Mouse (Mus musculus) C2C12 (cell line): ENCODE results near the gene 9330161L09Rik. TPM values are rescaled to one million over a fixed set of nuclear protein-coding genes. Genes with fewer than 3 reads are reported as not detected.

Experiments
- H3K27me3 ChIP-seq: one replicate; pipeline ENCODE4 v1.6.1; 2011; ENCODE audit not compliant: control insufficient read depth, insufficient read depth, insufficient read length
- H3K36me3 ChIP-seq: one replicate; pipeline ENCODE4 v1.6.1; 2011; ENCODE audit not compliant: control insufficient read depth, insufficient read depth
- H3K4me3 ChIP-seq: one replicate; pipeline ENCODE4 v1.5.1; 2011; ENCODE audit warnings: mild to moderate bottlenecking, control low read depth; ENCODE audit not compliant: poor library complexity, insufficient read depth, severe bottlenecking
- H3K79me2 ChIP-seq: one replicate; pipeline ENCODE4 v1.6.1; 2011; ENCODE audit not compliant: control insufficient read depth, insufficient read depth
- H3K79me3 ChIP-seq: one replicate; pipeline ENCODE4 v1.6.1; 2011; ENCODE audit warnings: low read depth, control low read depth
- H3ac ChIP-seq: one replicate; pipeline ENCODE3; 2011; ENCODE audit warnings: low read depth; ENCODE audit not compliant: control insufficient read depth, insufficient read length
- CEBPB ChIP-seq: IDR thresholded peaks from one replicate; pipeline ENCODE4 v1.6.1; 2011; ENCODE audit warnings: low read depth, mild to moderate bottlenecking, control low read depth, moderate library complexity
- CTCF ChIP-seq: IDR thresholded peaks from one replicate; pipeline ENCODE4 v1.5.1; 2011; ENCODE audit not compliant: control insufficient read depth, insufficient read depth, insufficient read length
- FOSL1 ChIP-seq: IDR thresholded peaks from one replicate; pipeline ENCODE4 v1.8.0; 2011; ENCODE audit warnings: mild to moderate bottlenecking, low read length; ENCODE audit not compliant: poor library complexity, insufficient read depth, severe bottlenecking
- MAX ChIP-seq: IDR thresholded peaks from one replicate; pipeline ENCODE4 v1.6.1; 2011; ENCODE audit warnings: mild to moderate bottlenecking, control low read depth
- MYOD1 ChIP-seq: IDR thresholded peaks from one replicate; pipeline ENCODE4 v1.6.1; 2011; ENCODE audit warnings: low read depth; ENCODE audit not compliant: control insufficient read depth, insufficient read length
- MYOG ChIP-seq: IDR thresholded peaks from one replicate; pipeline ENCODE4 v1.6.1; 2011; ENCODE audit not compliant: control insufficient read depth, insufficient read length; ENCODE audit errors: extremely low read depth
- USF1 ChIP-seq: IDR thresholded peaks from one replicate; pipeline ENCODE4 v1.6.1; 2011; ENCODE audit warnings: low read depth, mild to moderate bottlenecking, control low read depth, moderate library complexity
- polyA plus RNA-seq: library from polyadenylated mRNA; unstranded; fragments of >200 nt; fragmentation: generic; extraction: Trizol; gene quantifications from one replicate; pipeline ENCODE4 v1.2.1, GENCODE M21; 2012; ENCODE audit warnings: missing spikeins

9330161L09Rik gene
- polyA plus RNA-seq, 1 experiment = 0.69 TPM

GRCm38 (mm10) chr12:103443524-103443923 lies 35.9 kb upstream of the 9330161L09Rik start, which contains the start of gene Ifi27l2a:
Ifi27l2a (minus strand) TSS chr12:103443680.
- TF ChIP-seq FOSL1 (no peak), CTCF (no peak), MYOG (no peak)
- Histone ChIP-seq H3K27me3 (peaks cover 4% of the 10 kb centered on the region), H3K79me2 (no peaks in the 10 kb centered on the region), H3ac (no peak within 1 kb of the TSS), H3K36me3 (no peaks in the 10 kb centered on the region), H3K4me3 (no peak within 1 kb of the TSS), H3K79me3 (no peaks in the 10 kb centered on the region)

- H3K79me3 ChIP-seq = no peaks in the 10 kb centered on the region
- no peak overlapping the region for H3ac ChIP-seq
- H3K36me3 ChIP-seq = no peaks in the 10 kb centered on the region
- H3K27me3 ChIP-seq = no peaks in the 10 kb centered on the region
- H3K4me3 ChIP-seq = no peak overlapping the region
- no peaks in the 10 kb centered on the region for H3K79me2 ChIP-seq
- TF ChIP-seq MAX (no peak), CEBPB (no peak), MYOD1 (no peak), CTCF (no peak), FOSL1 (no peak), MYOG (no peak)
Measured at GRCm38 (mm10) chr12:103437601-103438000, 30.0 kb upstream of the 9330161L09Rik start.

- no peak for TF ChIP-seq USF1
- no peak for TF ChIP-seq MYOD1
- no peak for TF ChIP-seq MAX
- TF ChIP-seq CTCF = no peak
- TF ChIP-seq FOSL1 = no peak
- TF ChIP-seq CEBPB = no peak
- TF ChIP-seq MYOG = no peak
Measured at GRCm38 (mm10) chr12:103434861-103435260, 27.2 kb upstream of the 9330161L09Rik start.

GRCm38 (mm10) chr12:103433986-103434731 lies 26.5 kb upstream of the 9330161L09Rik start, which contains the start of gene Ifi27:
Ifi27 (plus strand) TSS chr12:103434211.
- H3K79me2 ChIP-seq = no peaks in the 10 kb centered on the region
- peak within 1 kb of the TSS; percentile 29 for H3K4me3 ChIP-seq
- no peak for TF ChIP-seq MAX
- TF ChIP-seq USF1 = peak; percentile 97
- no peak for TF ChIP-seq MYOD1

More at GRCm38 (mm10) chr12:103434861-103435260, 27.2 kb upstream of the 9330161L09Rik start:
- peak overlapping the region; percentile 29 for H3K4me3 ChIP-seq
- no peaks in the 10 kb centered on the region for H3K79me3 ChIP-seq
- H3ac ChIP-seq = no peak overlapping the region
- no peaks in the 10 kb centered on the region for H3K79me2 ChIP-seq
- no peaks in the 10 kb centered on the region for H3K27me3 ChIP-seq
- no peaks in the 10 kb centered on the region for H3K36me3 ChIP-seq

GRCm38 (mm10) chr12:103433430-103433829 lies 25.8 kb upstream of the 9330161L09Rik start:
- TF ChIP-seq MYOG (no peak), CTCF (no peak), CEBPB (no peak), MYOD1 (no peak), USF1 (no peak), FOSL1 (no peak), MAX (no peak)
- no peaks in the 10 kb centered on the region for H3K79me3 ChIP-seq
- H3K79me2 ChIP-seq = no peaks in the 10 kb centered on the region
- no peaks in the 10 kb centered on the region for H3K36me3 ChIP-seq
- no peak overlapping the region for H3K4me3 ChIP-seq
- H3ac ChIP-seq = no peak overlapping the region
- H3K27me3 ChIP-seq = no peaks in the 10 kb centered on the region

More at GRCm38 (mm10) chr12:103433986-103434731, 26.5 kb upstream of the 9330161L09Rik start, which contains the start of gene Ifi27:
- Histone ChIP-seq H3K27me3 (no peaks in the 10 kb centered on the region), H3ac (no peak within 1 kb of the TSS), H3K79me3 (no peaks in the 10 kb centered on the region), H3K36me3 (no peaks in the 10 kb centered on the region)

- peaks cover 27% of the 10 kb centered on the region for H3K36me3 ChIP-seq
- peaks cover 38% of the 10 kb centered on the region for H3K79me3 ChIP-seq
- H3K27me3 ChIP-seq = no peaks in the 10 kb centered on the region
- H3K79me2 ChIP-seq = peaks cover 40% of the 10 kb centered on the region
- no peak overlapping the region for H3ac ChIP-seq
- TF ChIP-seq CEBPB (no peak), USF1 (no peak), CTCF (no peak), MYOD1 (no peak), MAX (no peak), MYOG (no peak), FOSL1 (no peak)
- H3K4me3 ChIP-seq = no peak overlapping the region
Measured at GRCm38 (mm10) chr12:103426710-103427109, 19.1 kb upstream of the 9330161L09Rik start.
